Mouse (Mus musculus): ENCODE measurements around the gene Ildr2. TPM values are rescaled to one million over a fixed set of nuclear protein-coding genes. Genes with fewer than 3 reads are reported as not detected.

Gene Ildr2
- total and polyA plus RNA-seq, 3 experiments, result not detected

DNA sequence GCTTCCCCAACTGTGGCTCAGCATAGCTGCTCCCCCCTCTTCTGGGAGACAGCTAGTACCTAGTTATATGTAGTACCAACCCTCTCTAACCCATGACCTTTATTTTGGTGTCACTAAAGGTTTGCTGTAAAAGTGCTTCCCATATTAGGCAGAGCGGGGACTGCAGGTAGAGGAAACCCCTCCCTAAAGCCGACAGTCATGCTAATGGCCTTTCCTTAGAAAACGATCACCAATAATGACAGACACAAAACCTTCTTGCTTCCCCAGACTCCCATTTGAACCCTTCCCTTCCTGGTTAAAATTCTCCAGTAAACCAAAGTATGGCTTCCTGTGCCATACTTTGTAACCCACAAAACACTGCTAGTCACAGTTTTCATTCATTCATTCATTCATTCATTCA is 46.6 kb downstream of the Ildr2 start:
- DNase-seq (ENCODE audit: extremely low read depth), result no peak
- TF ChIP-seq MXI1 (IDR thresholded peaks at IDR 0.05; ENCODE audit: low read depth, low read length), result no peak
- TF ChIP-seq MAX (IDR thresholded peaks at IDR 0.05; ENCODE audit: low read length), result no peak
- TF ChIP-seq ZMIZ1 (IDR thresholded peaks at IDR 0.05; ENCODE audit: low read depth, low read length), result no peak
- no peak for TF ChIP-seq CHD1 (IDR thresholded peaks at IDR 0.05; ENCODE audit: low read depth, low read length)
- no peak for TF ChIP-seq HCFC1 (IDR thresholded peaks at IDR 0.05; ENCODE audit: low read depth, low read length)
- no peak for TF ChIP-seq ZNF384 (IDR thresholded peaks at IDR 0.05; ENCODE audit: low read depth, low read length)
- TF ChIP-seq UBTF (IDR thresholded peaks at IDR 0.05; ENCODE audit: low read depth, low read length), result no peak
- Histone ChIP-seq H3K27me3 (replicated peaks) (peaks cover 6% of the 10 kb centered on the region), H3K36me3 (replicated peaks in 1 of 2; ENCODE audit: control insufficient read depth in 1 of 2, insufficient read depth in 1 of 2, low read length in 1 of 2) (no peaks in the 10 kb centered on the region), H3K27ac (ENCODE audit: insufficient read depth, low read depth) (no peak overlapping the region), H3K4me3 (replicated peaks in 1 of 3; ENCODE audit: low read depth in 2 of 3, low read length in 2 of 3, poor library complexity in 1 of 3) (no peak overlapping the region), H3K4me1 (ENCODE audit: control insufficient read depth in 1 of 2, insufficient read depth in 2 of 2) (no peaks in the 10 kb centered on the region), H3K79me2 (replicated peaks; ENCODE audit: control insufficient read depth, extremely low read depth, insufficient read depth, poor library complexity, severe bottlenecking) (no peaks in the 10 kb centered on the region), H3K4me2 (ENCODE audit: insufficient read depth, low read depth, poor library complexity, severe bottlenecking) (no peak overlapping the region), H3K9ac (ENCODE audit: insufficient read depth, low read depth) (no peak overlapping the region), H3K9me3 (replicated peaks; ENCODE audit: low read length) (no peaks in the 10 kb centered on the region)
- in situ Hi-C loops (cut with MboI; ENCODE audit: low pct_ligation_motif_present, low pct_unique_long_range_greater_than_20kb, low sequenced_read_pairs), result loop anchor here (25.0 kb wide), 1 partner anchor 138 kb away; no protein-coding TSS in a partner anchor
- dilution Hi-C loops (cut with MboI; ENCODE audit: extremely low pct_ligation_motif_present, extremely low pct_unique_long_range_greater_than_20kb, low sequenced_read_pairs), result no loop called here

DNA sequence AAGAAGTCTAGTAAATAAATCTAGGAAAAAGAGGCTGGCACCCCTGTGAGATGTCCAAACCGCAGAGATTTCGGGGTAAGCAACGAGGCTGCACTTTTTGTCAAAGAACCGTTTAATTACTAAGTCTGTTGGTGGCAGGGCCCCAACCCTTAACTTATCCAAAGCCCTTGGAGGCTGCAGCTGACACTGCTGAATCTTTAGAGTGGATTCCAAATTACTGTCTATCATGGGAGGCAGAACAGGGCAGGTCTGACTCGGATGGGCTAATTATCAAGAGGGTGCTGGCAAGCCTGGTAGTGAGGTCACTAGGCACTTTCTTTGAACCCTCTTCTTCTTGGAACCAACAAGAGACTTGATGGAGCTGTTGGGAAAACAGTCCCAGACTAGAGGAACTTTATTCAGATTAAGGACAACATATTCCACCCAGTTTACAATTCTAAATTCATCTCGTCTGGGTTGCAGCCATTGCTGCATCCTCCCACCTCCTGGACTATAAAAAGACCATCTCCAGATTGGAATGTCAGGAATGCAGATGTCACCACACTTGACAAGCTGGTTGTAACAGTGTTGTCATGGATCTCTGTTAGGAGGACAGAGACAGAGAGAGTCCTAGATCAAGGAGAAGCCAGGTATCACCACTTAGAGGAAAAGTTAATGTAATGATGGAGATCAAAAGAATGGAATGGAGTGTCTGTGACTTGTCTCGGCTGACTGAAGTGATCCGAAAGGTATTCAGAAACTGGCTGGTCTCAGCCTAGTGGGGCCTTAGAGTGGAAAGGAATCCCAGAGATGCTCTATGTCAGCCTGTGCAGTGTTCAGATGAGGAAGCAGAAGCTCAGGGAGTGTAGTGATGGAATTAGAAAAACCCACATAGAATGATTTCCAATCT is 50.7 kb downstream of the Ildr2 start:
- dilution Hi-C loops (cut with MboI; ENCODE audit: extremely low pct_ligation_motif_present, extremely low pct_unique_long_range_greater_than_20kb, low sequenced_read_pairs) (no loop called here), in situ Hi-C loops (cut with MboI; ENCODE audit: low pct_ligation_motif_present, low pct_unique_long_range_greater_than_20kb, low sequenced_read_pairs) (loop anchor here (25.0 kb wide), 1 partner anchor 142 kb away; no protein-coding TSS in a partner anchor)
- Histone ChIP-seq H3K9ac (ENCODE audit: insufficient read depth, low read depth) (no peak overlapping the region), H3K4me2 (ENCODE audit: insufficient read depth, low read depth, poor library complexity, severe bottlenecking) (no peak overlapping the region), H3K4me3 (replicated peaks in 1 of 3; ENCODE audit: low read depth in 2 of 3, low read length in 2 of 3, poor library complexity in 1 of 3) (no peak overlapping the region), H3K27me3 (replicated peaks) (no peaks in the 10 kb centered on the region), H3K36me3 (replicated peaks in 1 of 2; ENCODE audit: control insufficient read depth in 1 of 2, insufficient read depth in 1 of 2, low read length in 1 of 2) (no peaks in the 10 kb centered on the region), H3K27ac (ENCODE audit: insufficient read depth, low read depth) (no peak overlapping the region), H3K9me3 (replicated peaks; ENCODE audit: low read length) (peaks cover 4% of the 10 kb centered on the region), H3K4me1 (ENCODE audit: control insufficient read depth in 1 of 2, insufficient read depth in 2 of 2) (no peaks in the 10 kb centered on the region), H3K79me2 (replicated peaks; ENCODE audit: control insufficient read depth, extremely low read depth, insufficient read depth, poor library complexity, severe bottlenecking) (no peaks in the 10 kb centered on the region)
- TF ChIP-seq BHLHE40 (IDR thresholded peaks at IDR 0.05; ENCODE audit: low read depth, low read length), result no peak
- TF ChIP-seq UBTF (IDR thresholded peaks at IDR 0.05; ENCODE audit: low read depth, low read length), result no peak
- no peak for TF ChIP-seq USF1 (IDR thresholded peaks at IDR 0.05; ENCODE audit: low read depth, low read length)
- TF ChIP-seq TBP (conservative IDR thresholded peaks at IDR 0.05; ENCODE audit: low read depth, low read length), result no peak
- TF ChIP-seq JUN (IDR thresholded peaks at IDR 0.05; ENCODE audit: insufficient read depth, low read depth, low read length), result no peak
- no peak for TF ChIP-seq CHD1 (IDR thresholded peaks at IDR 0.05; ENCODE audit: low read depth, low read length)
- no peak for TF ChIP-seq HCFC1 (IDR thresholded peaks at IDR 0.05; ENCODE audit: low read depth, low read length)
- TF ChIP-seq NELFE (IDR thresholded peaks at IDR 0.05; ENCODE audit: low read depth, low read length), result no peak
- no peak for DNase-seq (ENCODE audit: extremely low read depth)

Measured in CH12.LX (cell line).